Mouse (Mus musculus) macrophage (primary cell): ENCODE data around the gene Hist1h4f. TPM values are rescaled to one million over a fixed set of nuclear protein-coding genes. Genes with fewer than 3 reads are reported as not detected.

Source experiments
- H3K27ac ChIP-seq: fragments of 350-480 bp; formaldehyde crosslinking; 2 replicates; pipeline ENCODE4 v1.9.0; 2021
- H3K36me3 ChIP-seq: fragments of 350-480 bp; formaldehyde crosslinking; 2 replicates; pipeline ENCODE4 v1.9.0; 2021; ENCODE audit errors: inconsistent target
- H3K4me3 ChIP-seq: fragments of 350-480 bp; formaldehyde crosslinking; 2 replicates; pipeline ENCODE4 v1.9.0; 2021; ENCODE audit errors: inconsistent target
- H3K79me2 ChIP-seq: fragments of 350-480 bp; formaldehyde crosslinking; 2 replicates; pipeline ENCODE4 v1.9.0; 2021; ENCODE audit errors: inconsistent target
- WGBS: methylation state at CpG from one replicate; pipeline ENCODE4 v1.1.7; 2026; ENCODE audit warnings: inconsistent platforms; ENCODE audit not compliant: missing documents; 5-methylcytosine and 5-hydroxymethylcytosine counted together
- polyA plus RNA-seq: library from polyadenylated mRNA; stranded (reverse); fragments of 250-400 nt; gene quantifications from 3 replicates; pipeline ENCODE4 v1.2.4, GENCODE M21; 2018; ENCODE audit warnings: inconsistent platforms

Gene Hist1h4f
- polyA plus RNA-seq, 1 experiment from 2014 or later = not detected

DNA sequence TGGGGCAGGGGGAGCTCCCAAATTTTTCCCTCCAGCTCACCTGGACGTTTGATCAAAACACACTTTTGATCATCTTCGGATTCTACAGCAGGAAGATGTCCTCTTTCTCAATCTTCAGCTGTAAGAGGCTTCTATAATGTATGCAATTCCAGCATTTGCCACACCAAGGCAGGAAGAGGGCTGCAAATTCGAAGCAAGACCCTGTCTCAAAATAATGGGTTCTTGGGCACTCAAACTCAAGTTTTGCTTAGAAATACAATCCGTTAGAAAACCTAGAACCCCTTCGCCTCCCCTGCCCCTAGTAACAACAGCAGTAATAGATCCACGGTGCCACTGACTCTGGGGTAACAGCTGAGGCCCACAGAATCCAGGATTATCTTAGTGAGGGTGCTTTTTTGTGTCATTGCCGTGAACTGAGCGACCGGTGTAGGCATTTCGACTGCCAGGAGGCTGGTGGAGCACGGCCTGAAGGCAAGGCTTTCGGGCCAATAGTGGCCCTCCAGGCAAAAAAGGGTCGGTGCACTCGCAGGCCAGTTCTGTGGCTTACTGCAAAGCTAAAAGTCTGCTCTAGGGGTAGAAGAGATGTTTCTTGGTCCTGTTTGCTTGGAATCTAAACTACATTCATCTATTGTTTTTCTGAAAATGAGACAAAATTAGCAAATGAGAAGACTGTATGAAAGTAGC is 45.6 kb downstream of the Hist1h4f start:
- WGBS = 67% methylated on average over 13 of the region's 14 CpGs
- H3K4me3 ChIP-seq = no peak overlapping the region

DNA sequence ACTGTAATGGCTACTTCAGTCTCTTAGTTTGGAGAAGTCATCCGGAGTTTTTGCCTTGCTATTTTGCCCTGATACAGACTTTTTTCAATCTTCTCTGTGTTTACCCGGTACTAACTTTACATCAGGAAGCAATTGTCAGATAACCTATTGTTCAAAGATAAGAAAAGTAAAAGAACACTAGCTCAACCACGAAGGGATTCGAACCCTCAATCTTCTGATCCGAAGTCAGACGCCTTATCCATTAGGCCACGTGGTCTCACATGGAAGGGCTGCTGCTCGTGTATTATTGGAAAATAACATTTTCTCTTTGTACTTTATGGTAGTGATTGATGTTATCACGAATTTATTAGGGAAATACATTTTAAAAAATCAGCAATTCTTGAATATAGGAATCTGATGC is 47.7 kb downstream of the Hist1h4f start:
- no peak overlapping the region for H3K27ac ChIP-seq
- no peaks in the 10 kb centered on the region for H3K36me3 ChIP-seq
- no peaks in the 10 kb centered on the region for H3K79me2 ChIP-seq
- WGBS = 21% methylated on average over 9 of the region's 9 CpGs
- no peak overlapping the region for H3K4me3 ChIP-seq

More for the DNA sequence above, 45.6 kb downstream of the Hist1h4f start:
- H3K36me3 ChIP-seq = no peaks in the 10 kb centered on the region
- no peak overlapping the region for H3K27ac ChIP-seq
- no peaks in the 10 kb centered on the region for H3K79me2 ChIP-seq

DNA sequence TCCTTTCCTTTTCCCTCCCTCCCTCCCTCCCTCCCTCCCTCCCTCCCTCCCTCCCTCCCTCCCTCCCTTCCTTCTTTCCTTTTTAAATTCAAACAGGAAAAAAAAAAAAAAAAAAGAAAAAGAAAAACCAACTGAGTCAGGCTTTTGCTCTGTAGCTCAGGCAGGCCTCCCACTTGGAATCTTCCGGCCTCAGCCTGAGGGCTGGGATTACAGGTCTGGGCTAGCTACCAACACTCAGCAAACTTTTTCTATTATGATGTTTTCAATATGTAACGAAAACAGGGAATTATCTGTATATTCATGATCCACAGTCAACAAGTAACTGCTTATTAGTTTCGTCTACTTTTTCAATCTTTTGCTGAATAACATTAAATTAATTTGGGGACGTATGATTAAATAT is 48.5 kb downstream of the Hist1h4f start:
- Histone ChIP-seq H3K27ac (no peak overlapping the region), H3K79me2 (no peaks in the 10 kb centered on the region), H3K36me3 (no peaks in the 10 kb centered on the region), H3K4me3 (no peak overlapping the region)
- WGBS = 83% methylated on average over 4 of the region's 4 CpGs

DNA sequence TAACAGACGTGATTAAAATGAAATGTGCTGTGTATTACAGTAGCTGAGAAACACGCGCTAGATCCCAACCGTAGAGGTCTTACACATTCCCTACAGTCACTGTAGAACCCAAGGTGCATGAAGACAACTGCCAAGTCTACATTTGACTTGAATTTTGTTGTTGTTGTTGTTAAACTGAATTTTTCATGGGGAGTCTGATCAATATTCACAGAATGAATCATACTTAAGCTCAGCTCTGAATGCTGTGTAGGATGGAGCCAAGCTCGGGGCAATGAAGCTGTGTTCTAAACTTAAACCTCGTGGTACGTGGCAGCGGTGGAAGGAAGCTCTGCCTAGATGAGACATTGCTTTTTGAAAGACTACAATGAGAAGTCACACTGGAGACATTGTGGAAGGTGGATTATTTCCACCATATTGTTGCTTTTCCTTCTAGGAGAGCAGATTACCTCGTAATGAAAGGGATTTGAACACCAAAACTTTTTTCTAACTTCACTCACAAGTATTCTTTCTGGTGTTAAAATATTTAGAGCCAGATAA is 49.3 kb downstream of the Hist1h4f start:
- no peak overlapping the region for H3K4me3 ChIP-seq
- H3K36me3 ChIP-seq = no peaks in the 10 kb centered on the region
- WGBS = 83% methylated on average over 9 of the region's 9 CpGs
- no peak overlapping the region for H3K27ac ChIP-seq
- H3K79me2 ChIP-seq = no peaks in the 10 kb centered on the region

DNA sequence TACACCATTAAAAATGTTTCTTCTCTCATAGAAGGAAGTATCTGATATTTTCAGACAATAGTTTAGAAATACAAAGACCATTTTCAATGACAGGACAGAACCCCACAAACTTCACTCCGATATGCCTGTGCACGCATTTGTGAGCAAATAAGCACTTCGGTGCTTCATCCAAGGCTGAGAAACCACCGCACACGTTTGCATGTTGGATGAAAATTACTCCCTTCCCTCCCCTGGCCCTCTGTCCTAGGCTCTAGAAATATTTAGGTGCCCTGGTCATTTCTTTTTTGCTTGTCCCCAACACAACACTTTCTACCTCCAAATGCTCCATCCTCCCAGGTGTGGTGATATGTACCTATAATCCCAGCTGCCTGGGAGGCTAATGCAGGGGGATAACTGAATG is 49.9 kb downstream of the Hist1h4f start:
- Histone ChIP-seq H3K27ac (no peak overlapping the region), H3K4me3 (no peak overlapping the region), H3K79me2 (no peaks in the 10 kb centered on the region), H3K36me3 (no peaks in the 10 kb centered on the region)
- WGBS = 64% methylated on average over 5 of the region's 5 CpGs

Other genes starting within 250 kb of the Hist1h4f start
- 12.3 to 19.9 TPM (median 12.8 TPM) in 3 replicates for gene Zfp322a, start 182.4 kb downstream of the Hist1h4f start, polyA plus RNA-seq
- 3.5 to 4.4 TPM (median 3.7 TPM) in 3 replicates for gene Abt1, start 127.8 kb downstream of the Hist1h4f start, polyA plus RNA-seq
- not detected in 3 replicates for gene Btn1a1, start 85.7 kb downstream of the Hist1h4f start, polyA plus RNA-seq
- not detected in 3 replicates for gene Btn2a2, start 62.8 kb downstream of the Hist1h4f start, polyA plus RNA-seq
- 1.0 to 1.9 TPM in 2 of 3 replicates, not detected in the other for gene Hist1h4h, start 20.6 kb downstream of the Hist1h4f start, polyA plus RNA-seq
- gene Hist1h2af, start 17.7 kb downstream of the Hist1h4f start, polyA plus RNA-seq = not detected in 3 replicates
- not detected in 3 replicates for gene Hist1h3g, start 16.2 kb downstream of the Hist1h4f start, polyA plus RNA-seq
- 0.09 to 0.34 TPM (median 0.15 TPM) in 3 replicates for gene Hist1h2bh, start 8.3 kb downstream of the Hist1h4f start, polyA plus RNA-seq
- gene Hist1h3f, start 7.6 kb downstream of the Hist1h4f start, polyA plus RNA-seq = not detected in 3 replicates
- 0.05 to 0.10 TPM (median 0.10 TPM) in 3 replicates for gene Hist1h1d, start 1.6 kb upstream of the Hist1h4f start, polyA plus RNA-seq
- gene Hist1h3e, start 10.7 kb upstream of the Hist1h4f start, polyA plus RNA-seq = 0.26 TPM in 1 of 3 replicates, not detected in the others
- gene Hist1h2ae, start 19.6 kb upstream of the Hist1h4f start, polyA plus RNA-seq = 0.70 to 2.0 TPM (median 0.90 TPM) in 3 replicates
- gene Hist1h2bg, start 19.7 kb upstream of the Hist1h4f start, polyA plus RNA-seq = 0.65 to 7.9 TPM (median 2.9 TPM) in 3 replicates
- gene Hist1h2bf, start 22.5 kb upstream of the Hist1h4f start, polyA plus RNA-seq = not detected in 3 replicates
- gene Hist1h2ad, start 22.7 kb upstream of the Hist1h4f start, polyA plus RNA-seq = not detected in 3 replicates
- 0.13 to 1.1 TPM in 2 of 3 replicates, not detected in the other for gene Hist1h3d, start 24.1 kb upstream of the Hist1h4f start, polyA plus RNA-seq
- gene Hist1h4d, start 29.9 kb upstream of the Hist1h4f start, polyA plus RNA-seq = 0.13 TPM in 1 of 3 replicates, not detected in the others
- gene Hist1h2be, start 69.5 kb upstream of the Hist1h4f start, polyA plus RNA-seq = 0.35 to 1.0 TPM (median 0.76 TPM) in 3 replicates
- gene Hist1h1e, start 70.9 kb upstream of the Hist1h4f start, polyA plus RNA-seq = 0.16 to 0.34 TPM (median 0.26 TPM) in 3 replicates
- gene Hist1h2ac, start 132.3 kb upstream of the Hist1h4f start, polyA plus RNA-seq = 0.20 to 0.36 TPM (median 0.33 TPM) in 3 replicates
- 101 to 170 TPM (median 160 TPM) in 3 replicates for gene Hist1h2bc, start 132.6 kb upstream of the Hist1h4f start, polyA plus RNA-seq
- gene Hist1h1t, start 144.2 kb upstream of the Hist1h4f start, polyA plus RNA-seq = not detected in 3 replicates
- gene Hist1h4c, start 146.8 kb upstream of the Hist1h4f start, polyA plus RNA-seq = 0.53 TPM in 1 of 3 replicates, not detected in the others
- 27.7 to 67.4 TPM (median 36.4 TPM) in 3 replicates for gene Hfe, start 159.2 kb upstream of the Hist1h4f start, polyA plus RNA-seq
- 72.8 to 156 TPM (median 87.8 TPM) in 3 replicates for gene Hist1h1c, start 187.2 kb upstream of the Hist1h4f start, polyA plus RNA-seq
- gene Hist1h3c, start 194.0 kb upstream of the Hist1h4f start, polyA plus RNA-seq = not detected in 3 replicates
- not detected in 3 replicates for gene Hist1h2bb, start 195.1 kb upstream of the Hist1h4f start, polyA plus RNA-seq
- gene Hist1h2ab, start 199.5 kb upstream of the Hist1h4f start, polyA plus RNA-seq = not detected in 3 replicates
- gene Hist1h3b, start 200.6 kb upstream of the Hist1h4f start, polyA plus RNA-seq = not detected in 3 replicates
- gene Hist1h4b, start 205.4 kb upstream of the Hist1h4f start, polyA plus RNA-seq = 0.99 TPM in 1 of 3 replicates, not detected in the others
- gene Hist1h4a, start 209.6 kb upstream of the Hist1h4f start, polyA plus RNA-seq = not detected in 3 replicates
- gene Hist1h3a, start 210.7 kb upstream of the Hist1h4f start, polyA plus RNA-seq = not detected in 3 replicates
- 0.43 TPM in 1 of 3 replicates, not detected in the others for gene Hist1h1a, start 212.0 kb upstream of the Hist1h4f start, polyA plus RNA-seq
- gene Trim38, start 218.3 kb upstream of the Hist1h4f start, polyA plus RNA-seq = not detected in 3 replicates